Mouse (Mus musculus) embryo, embryonic 9.5 days (tissue): ENCODE results near the gene Acoxl.

Experiments
- DNase-seq: peaks from one replicate; pipeline ENCODE4 v3.0.0-alpha.2; 2017; ENCODE audit errors: extremely low spot score

Acoxl gene

GRCm38 (mm10) chr2:128140183-128140582 lies 301.5 kb downstream of the Acoxl start:
- no peak for DNase-seq

GRCm38 (mm10) chr2:128143992-128144391 lies 305.3 kb downstream of the Acoxl start:
- no peak for DNase-seq

DNA sequence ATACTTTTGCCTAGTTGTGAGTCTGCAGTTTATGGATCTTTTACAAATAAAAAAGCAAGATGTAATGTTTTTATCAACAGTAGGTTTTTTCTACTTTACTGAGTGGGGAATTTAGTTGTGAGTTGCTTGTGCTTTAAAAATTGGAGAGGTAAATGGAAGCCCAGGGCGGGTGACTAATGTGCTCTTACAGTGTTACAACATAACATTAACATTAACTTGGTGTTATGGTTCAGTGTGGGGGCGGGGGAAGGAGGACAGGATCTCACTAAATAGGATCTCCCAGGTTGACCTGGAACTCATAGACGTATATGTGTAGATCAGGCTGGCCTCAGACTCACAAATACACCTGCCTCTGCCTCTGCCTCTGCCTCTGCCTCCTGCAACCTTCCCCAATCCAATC lies 306.8 kb downstream of the Acoxl start:
- DNase-seq = no peak

GRCm38 (mm10) chr2:128149596-128149995 lies 310.9 kb downstream of the Acoxl start:
- no peak for DNase-seq

GRCm38 (mm10) chr2:128152211-128152610 lies 313.5 kb downstream of the Acoxl start:
- DNase-seq = no peak

- DNase-seq = no peak
Measured at GRCm38 (mm10) chr2:128152845-128153550, 314.3 kb downstream of the Acoxl start.

DNA sequence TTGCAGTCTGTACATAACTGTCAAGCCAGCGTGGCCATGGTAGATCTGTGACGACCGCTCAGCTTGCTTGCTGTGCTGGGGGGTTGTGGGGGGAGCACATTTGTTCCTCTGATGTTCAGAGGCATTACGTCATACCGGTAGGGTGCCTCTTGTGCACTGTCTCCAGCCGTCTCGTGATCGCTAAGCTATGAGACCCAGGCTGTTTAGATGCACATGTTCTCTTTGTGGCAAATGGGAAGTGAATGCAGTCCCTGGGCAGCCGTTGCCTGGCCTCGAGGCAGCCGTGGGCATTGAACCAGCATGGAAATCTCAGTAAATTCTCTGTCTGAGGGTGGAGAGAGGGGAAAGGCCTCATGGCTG lies 314.9 kb downstream of the Acoxl start:
- DNase-seq = no peak

- DNase-seq = no peak
Measured at GRCm38 (mm10) chr2:128155412-128156066, 316.9 kb downstream of the Acoxl start.

GRCm38 (mm10) chr2:128156067-128156462 lies 317.4 kb downstream of the Acoxl start:
- DNase-seq = no peak

GRCm38 (mm10) chr2:128156557-128157412 lies 318.1 kb downstream of the Acoxl start:
- no peak for DNase-seq

DNA sequence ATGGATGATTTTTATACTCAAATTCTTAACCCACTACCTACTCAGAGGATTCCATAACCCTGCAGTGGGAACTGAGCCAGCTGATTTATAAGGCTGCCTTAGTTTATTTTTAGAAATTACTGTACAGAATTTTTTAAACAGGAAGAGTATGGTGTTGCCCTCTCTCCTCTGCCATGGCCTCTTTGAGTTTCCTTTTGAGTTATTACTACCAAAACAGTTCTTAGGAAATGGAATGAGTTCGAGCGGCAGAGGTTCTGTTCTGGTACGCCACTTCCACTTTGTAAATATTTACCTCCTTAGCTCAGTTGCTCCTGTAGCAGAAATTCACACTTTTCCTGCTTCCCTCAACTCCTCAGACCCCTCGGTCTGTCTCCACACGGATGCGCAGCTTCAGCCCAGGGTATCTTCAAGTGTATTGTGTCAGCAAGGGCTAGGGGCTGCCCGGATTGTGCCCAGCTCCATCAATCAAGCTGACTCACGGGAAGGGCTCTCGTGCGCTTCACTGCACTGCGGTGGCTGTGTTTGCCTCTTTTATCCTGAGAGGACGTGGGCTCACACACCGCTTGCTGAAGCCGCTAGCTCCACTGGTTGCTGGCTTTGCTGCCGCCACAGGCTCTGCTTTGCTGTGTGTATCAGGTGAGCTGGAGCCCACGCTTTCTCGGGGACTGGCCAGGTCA lies 320.2 kb downstream of the Acoxl start:
- DNase-seq = no peak

- DNase-seq = no peak
Measured at GRCm38 (mm10) chr2:128159619-128160125, 321.0 kb downstream of the Acoxl start.

GRCm38 (mm10) chr2:128163177-128163576 lies 324.5 kb downstream of the Acoxl start:
- no peak for DNase-seq

GRCm38 (mm10) chr2:128166623-128167423 lies 328.1 kb downstream of the Acoxl start:
- no peak for DNase-seq

GRCm38 (mm10) chr2:128167930-128168329 lies 329.3 kb downstream of the Acoxl start:
- no peak for DNase-seq

DNA sequence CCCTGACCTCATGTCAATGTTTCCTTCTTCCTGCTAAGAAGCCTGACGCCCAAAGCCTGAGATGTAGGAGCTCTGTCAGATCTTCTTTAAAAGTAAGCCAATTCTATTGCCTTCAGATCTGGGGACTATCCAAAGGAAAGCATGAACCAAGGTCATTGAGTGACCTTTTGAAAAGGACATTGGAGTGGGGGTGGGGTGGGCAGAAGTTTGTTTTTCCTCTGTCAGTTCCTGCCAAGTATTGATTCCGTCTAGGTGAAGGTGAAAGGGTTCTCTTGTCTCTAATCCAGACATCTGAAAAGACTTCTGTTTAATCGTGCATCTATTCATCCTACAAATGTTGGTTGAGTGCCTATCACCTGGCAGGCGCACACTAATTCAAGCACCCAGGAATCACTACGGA lies 330.8 kb downstream of the Acoxl start:
- no peak for DNase-seq

DNA sequence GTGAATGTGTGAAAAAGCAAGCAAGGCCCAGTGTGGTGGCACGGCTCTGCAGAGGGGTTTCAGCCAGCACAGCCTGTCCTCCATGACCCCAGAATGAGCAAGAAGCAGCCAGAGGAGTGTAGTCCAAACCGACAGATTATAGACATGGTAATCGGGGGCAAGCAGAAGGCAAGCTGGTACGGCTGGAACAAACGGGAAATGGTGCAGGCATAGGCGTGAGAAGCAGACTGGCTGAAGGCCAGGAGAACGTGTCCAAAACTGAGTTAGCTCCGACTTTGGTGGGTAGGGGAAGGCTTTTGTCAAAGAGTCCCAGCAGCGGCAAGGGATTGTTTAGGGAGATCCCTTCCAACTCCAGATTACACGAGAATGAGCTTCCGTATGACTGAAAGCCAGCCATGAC lies 331.3 kb downstream of the Acoxl start:
- DNase-seq = no peak

- DNase-seq = no peak
Measured at GRCm38 (mm10) chr2:128170614-128171013, 331.9 kb downstream of the Acoxl start.

- DNase-seq = no peak
Measured at GRCm38 (mm10) chr2:128172266-128172665, 333.6 kb downstream of the Acoxl start.
